Mouse (Mus musculus) neural tube, embryonic 15.5 days (tissue): Measurements from ENCODE around the gene Ubxn11. TPM values are rescaled to one million over a fixed set of nuclear protein-coding genes. Genes with fewer than 3 reads are reported as not detected.

Source experiments
- ATAC-seq: fragments of 200-750 bp; cut with Nextera tagmentation; 2 replicates; pipeline ENCODE4 v1.8.0; 2017; ENCODE audit warnings: mild to moderate bottlenecking, moderate TSS enrichment, moderate library complexity; ENCODE audit not compliant: low FRiP score
- H3K27ac ChIP-seq: fragments of 300-500 bp; sonication (generic); replicated peaks from 2 replicates; pipeline ENCODE4 v1.5.1; 2015; ENCODE audit warnings: mild to moderate bottlenecking, inconsistent platforms
- H3K27me3 ChIP-seq: fragments of 300-500 bp; sonication (generic); replicated peaks from 2 replicates; pipeline ENCODE4 v1.6.1; 2015; ENCODE audit warnings: inconsistent platforms
- H3K36me3 ChIP-seq: fragments of 300-500 bp; sonication (generic); 2 replicates; pipeline ENCODE4 v1.6.1; 2015; ENCODE audit warnings: inconsistent platforms
- H3K4me1 ChIP-seq: fragments of 300-500 bp; sonication (generic); 2 replicates; pipeline ENCODE4 v1.6.1; 2015; ENCODE audit warnings: inconsistent platforms
- H3K4me2 ChIP-seq: fragments of 300-500 bp; sonication (generic); 2 replicates; pipeline ENCODE4 v1.6.1; 2015; ENCODE audit warnings: inconsistent platforms, mild to moderate bottlenecking, moderate library complexity
- H3K4me3 ChIP-seq: fragments of 300-500 bp; sonication (generic); replicated peaks from 2 replicates; pipeline ENCODE4 v1.5.1; 2015; ENCODE audit warnings: mild to moderate bottlenecking, inconsistent platforms
- H3K9ac ChIP-seq: fragments of 300-500 bp; sonication (generic); replicated peaks from 2 replicates; pipeline ENCODE4 v1.6.1; 2015; ENCODE audit warnings: mild to moderate bottlenecking, inconsistent platforms
- H3K9me3 ChIP-seq: fragments of 300-500 bp; sonication (generic); replicated peaks from 2 replicates; pipeline ENCODE4 v1.6.1; 2016; ENCODE audit warnings: inconsistent platforms
- WGBS: fragments of 180-500 bp; shearing (Covaris S2); methylation state at CpG from one replicate; pipeline ENCODE4 v1.1.7; 2015; ENCODE audit warnings: mixed read lengths; 5-methylcytosine and 5-hydroxymethylcytosine counted together
- polyA plus RNA-seq: library from polyadenylated mRNA; unstranded; fragments of >200 nt; fragmentation: Nextera tagmentation; extraction: Ambion mirVana; gene quantifications from 2 replicates; pipeline ENCODE4 v1.2.1, GENCODE M21; 2015

The Ubxn11 gene
- polyA plus RNA-seq, 1 experiment from 2014 or later = 19.4 TPM

GRCm38 (mm10) chr4:134120916-134121315 lies 18.5 kb downstream of the Ubxn11 start:
- no peak for ATAC-seq

GRCm38 (mm10) chr4:134121571-134121970 lies 19.2 kb downstream of the Ubxn11 start:
- Histone ChIP-seq H3K4me3 (no peak overlapping the region), H3K27ac (no peak overlapping the region), H3K4me2 (no peak overlapping the region), H3K4me1 (peaks cover 12% of the 10 kb centered on the region), H3K36me3 (no peaks in the 10 kb centered on the region), H3K9ac (no peak overlapping the region), H3K27me3 (no peaks in the 10 kb centered on the region), H3K9me3 (no peaks in the 10 kb centered on the region)
- WGBS = 51% methylated on average over 4 of the region's 4 CpGs
- no peak for ATAC-seq

More at GRCm38 (mm10) chr4:134120916-134121315, 18.5 kb downstream of the Ubxn11 start:
- Histone ChIP-seq H3K4me3 (no peak overlapping the region), H3K36me3 (no peaks in the 10 kb centered on the region), H3K27me3 (no peaks in the 10 kb centered on the region), H3K9me3 (no peaks in the 10 kb centered on the region), H3K9ac (no peak overlapping the region), H3K27ac (no peak overlapping the region), H3K4me1 (peaks cover 7% of the 10 kb centered on the region), H3K4me2 (no peak overlapping the region)
- WGBS = 86% methylated on average over 4 of the region's 4 CpGs

GRCm38 (mm10) chr4:134122281-134122680 lies 19.9 kb downstream of the Ubxn11 start:
- Histone ChIP-seq H3K36me3 (no peaks in the 10 kb centered on the region), H3K27ac (no peak overlapping the region), H3K9ac (no peak overlapping the region), H3K4me2 (no peak overlapping the region), H3K9me3 (no peaks in the 10 kb centered on the region), H3K4me1 (peaks cover 20% of the 10 kb centered on the region), H3K4me3 (no peak overlapping the region), H3K27me3 (no peaks in the 10 kb centered on the region)
- no peak for ATAC-seq
- WGBS = 33% methylated on average over 3 of the region's 3 CpGs

DNA sequence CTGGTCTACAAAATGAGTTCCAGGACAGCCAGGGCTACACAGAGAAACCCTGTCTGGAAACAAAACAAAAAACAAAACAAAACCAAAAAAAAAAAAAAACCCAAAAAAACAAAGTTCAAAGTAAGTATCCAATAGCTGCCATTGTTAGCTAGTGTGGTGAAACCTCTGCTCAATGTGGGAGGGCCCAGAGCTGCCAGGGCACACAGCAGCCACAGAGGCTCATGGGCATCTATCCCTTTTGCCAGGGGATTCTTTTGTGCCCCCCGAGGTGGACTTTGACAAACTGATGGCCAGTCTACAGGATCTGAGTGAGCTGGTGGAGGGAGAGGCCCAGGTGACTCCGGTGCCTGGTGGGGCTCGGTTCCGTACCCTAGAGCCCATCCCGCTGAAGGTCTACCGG lies 20.8 kb downstream of the Ubxn11 start:
- Histone ChIP-seq H3K36me3 (no peaks in the 10 kb centered on the region), H3K27ac (no peak overlapping the region), H3K4me2 (no peak overlapping the region), H3K4me3 (no peak overlapping the region), H3K9me3 (no peaks in the 10 kb centered on the region), H3K9ac (no peak overlapping the region), H3K4me1 (peaks cover 28% of the 10 kb centered on the region), H3K27me3 (no peaks in the 10 kb centered on the region)
- WGBS = 94% methylated on average over 6 of the region's 6 CpGs
- no peak for ATAC-seq

GRCm38 (mm10) chr4:134123680-134124551 lies 21.5 kb downstream of the Ubxn11 start:
- no peak overlapping the region; the same call in 1 of the 2 replicates for H3K27ac ChIP-seq
- H3K4me3 ChIP-seq = no peak overlapping the region
- 0 out of 2 replicates have a peak overlapping the region, but pooled peaks have one; percentile 17 for H3K4me2 ChIP-seq
- H3K9me3 ChIP-seq = no peaks in the 10 kb centered on the region
- ATAC-seq = no peak
- WGBS = 30% methylated on average over 17 of the region's 17 CpGs
- H3K4me1 ChIP-seq = peaks cover 32% of the 10 kb centered on the region
- no peak overlapping the region for H3K9ac ChIP-seq
- H3K27me3 ChIP-seq = no peaks in the 10 kb centered on the region
- H3K36me3 ChIP-seq = no peaks in the 10 kb centered on the region

- Histone ChIP-seq H3K4me1 (peaks cover 38% of the 10 kb centered on the region), H3K27ac (no peak overlapping the region), H3K9ac (no peak overlapping the region), H3K27me3 (no peaks in the 10 kb centered on the region), H3K4me3 (no peak overlapping the region), H3K4me2 (no peak overlapping the region), H3K36me3 (0 out of 2 replicates have a peak, but pooled peaks cover under 1% of the 10 kb centered on the region), H3K9me3 (no peaks in the 10 kb centered on the region)
- ATAC-seq = no peak
- 92% methylated on average over 15 of the region's 15 CpGs for WGBS
These were observed 23.2 kb downstream of the Ubxn11 start for GRCm38 (mm10) chr4:134125383-134126060.

DNA sequence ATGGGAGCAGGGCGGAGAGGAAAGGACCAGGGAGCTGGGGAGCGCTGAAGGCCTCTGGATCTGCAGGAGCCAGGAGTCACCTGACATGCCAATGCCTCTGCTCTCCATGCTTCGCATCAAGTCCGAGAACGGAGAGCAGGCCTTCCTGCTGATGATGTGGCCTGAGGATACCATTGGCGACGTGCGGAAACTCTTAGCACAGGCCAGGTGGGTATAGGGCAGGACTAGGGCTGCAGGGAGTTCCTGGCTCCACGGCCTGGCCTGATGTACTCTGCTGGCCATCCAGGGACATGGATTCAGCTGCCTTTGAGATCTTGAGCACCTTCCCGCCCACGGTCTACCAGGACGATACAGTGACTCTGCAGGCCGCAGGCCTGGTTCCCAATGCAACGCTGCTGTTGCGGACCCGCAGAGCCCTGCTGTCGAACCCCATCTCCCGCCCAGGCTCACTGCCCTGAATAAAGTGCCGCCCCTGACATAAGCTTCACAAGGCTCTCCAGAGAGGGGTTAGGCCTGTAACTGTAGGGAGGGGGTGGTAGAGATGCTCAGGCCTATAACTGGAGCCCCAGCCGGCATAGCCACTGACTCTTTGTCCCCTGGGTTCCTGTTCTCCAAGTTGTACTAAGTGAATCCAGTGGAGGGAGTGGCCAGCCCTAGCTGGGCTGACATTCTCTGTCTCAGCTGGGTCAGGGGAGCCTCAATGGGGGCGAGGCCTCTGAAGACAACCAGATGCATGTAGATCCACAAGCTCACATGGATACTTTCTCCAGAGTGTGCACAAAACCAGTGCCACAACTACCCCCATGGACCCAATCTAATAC lies 24.1 kb downstream of the Ubxn11 start:
- WGBS = 90% methylated on average over 21 of the region's 21 CpGs
- ATAC-seq = no peak
- no peak overlapping the region for H3K9ac ChIP-seq
- peaks cover 38% of the 10 kb centered on the region for H3K4me1 ChIP-seq
- H3K27me3 ChIP-seq = no peaks in the 10 kb centered on the region
- peaks cover 10% of the 10 kb centered on the region for H3K36me3 ChIP-seq
- H3K27ac ChIP-seq = no peak overlapping the region
- H3K9me3 ChIP-seq = no peaks in the 10 kb centered on the region
- peak overlapping the region; percentile 87; the same call in 1 of the 2 replicates for H3K4me2 ChIP-seq
- no peak overlapping the region for H3K4me3 ChIP-seq

DNA sequence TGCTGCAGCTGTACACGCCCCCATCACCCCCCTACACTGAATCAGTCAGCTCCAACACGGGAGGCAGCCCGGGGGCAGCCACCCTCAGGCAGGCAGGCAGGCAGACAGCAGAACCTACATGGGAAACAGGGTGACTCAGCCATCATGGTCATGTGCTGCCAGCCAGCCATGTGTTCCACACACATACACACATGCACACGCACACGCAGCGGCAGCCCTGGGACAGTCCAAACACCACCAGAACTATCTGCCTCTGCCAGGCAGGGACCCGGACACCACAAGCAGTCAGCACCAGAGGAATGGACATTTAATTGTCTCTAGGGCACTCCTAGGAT lies 24.7 kb downstream of the Ubxn11 start:
- Histone ChIP-seq H3K4me1 (peaks cover 38% of the 10 kb centered on the region), H3K9me3 (no peaks in the 10 kb centered on the region), H3K27me3 (no peaks in the 10 kb centered on the region), H3K27ac (no peak overlapping the region), H3K4me3 (peak overlapping the region; percentile 91; the same call in 1 of the 2 replicates), H3K4me2 (peak overlapping the region; percentile 87), H3K9ac (no peak overlapping the region), H3K36me3 (peaks cover 10% of the 10 kb centered on the region)
- WGBS = 90% methylated on average over 7 of the region's 7 CpGs
- ATAC-seq = no peak

GRCm38 (mm10) chr4:134127793-134128192 lies 25.4 kb downstream of the Ubxn11 start:
- peak overlapping the region; percentile 87 for H3K4me2 ChIP-seq
- peaks cover 38% of the 10 kb centered on the region for H3K4me1 ChIP-seq
- no peaks in the 10 kb centered on the region for H3K27me3 ChIP-seq
- peak overlapping the region; percentile 91 for H3K4me3 ChIP-seq
- peak overlapping the region; percentile 86 for H3K27ac ChIP-seq
- no peak for ATAC-seq
- peak overlapping the region; percentile 85 for H3K9ac ChIP-seq
- no peaks in the 10 kb centered on the region for H3K9me3 ChIP-seq
- H3K36me3 ChIP-seq = peaks cover 10% of the 10 kb centered on the region
- 61% methylated on average over 8 of the region's 8 CpGs for WGBS

- WGBS = under 1% methylated on average over 50 of the region's 50 CpGs
- Histone ChIP-seq H3K27ac (peak within 1 kb of the TSS; percentile 86), H3K4me1 (peaks cover 38% of the 10 kb centered on the region), H3K9ac (peak within 1 kb of the TSS; percentile 85), H3K4me3 (peak within 1 kb of the TSS; percentile 91), H3K36me3 (peaks cover 10% of the 10 kb centered on the region), H3K9me3 (no peaks in the 10 kb centered on the region), H3K4me2 (peak within 1 kb of the TSS; percentile 87), H3K27me3 (no peaks in the 10 kb centered on the region)
- ATAC-seq = peak; percentile 94
These were observed 26.0 kb downstream of the Ubxn11 start, which contains the start of gene Sh3bgrl3 for GRCm38 (mm10) chr4:134128221-134128982. Gene Sh3bgrl3 (minus strand): TSS chr4:134128789.

DNA sequence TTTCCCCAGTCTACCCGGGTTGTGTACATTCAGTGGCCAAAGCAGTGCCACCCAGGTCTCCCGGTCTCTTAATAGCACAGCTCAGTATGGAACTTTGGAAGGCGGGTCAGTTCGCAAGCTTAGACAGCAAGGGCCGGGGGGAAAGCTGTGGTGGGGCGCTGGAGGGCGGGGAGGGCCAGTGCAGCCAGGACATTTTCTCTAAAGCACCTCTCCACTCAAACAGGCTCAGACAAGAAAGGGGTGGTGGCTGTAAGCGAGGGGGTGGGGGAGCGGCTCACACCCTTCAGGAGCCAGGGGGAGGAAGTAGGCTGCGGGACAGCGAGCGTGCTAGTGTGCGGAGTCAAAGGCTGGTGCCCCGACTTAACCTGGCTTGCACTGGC lies 26.6 kb downstream of the Ubxn11 start:
- H3K27ac ChIP-seq = peak overlapping the region; percentile 86
- H3K27me3 ChIP-seq = no peaks in the 10 kb centered on the region
- H3K4me2 ChIP-seq = peak overlapping the region; percentile 87
- peak overlapping the region; percentile 91 for H3K4me3 ChIP-seq
- peak; percentile 46 for ATAC-seq
- no peaks in the 10 kb centered on the region for H3K9me3 ChIP-seq
- peaks cover 34% of the 10 kb centered on the region for H3K4me1 ChIP-seq
- H3K9ac ChIP-seq = peak overlapping the region; percentile 85
- WGBS = 4% methylated on average over 14 of the region's 14 CpGs
- peaks cover 10% of the 10 kb centered on the region for H3K36me3 ChIP-seq
